Mouse (Mus musculus) heart, adult 9 months (tissue): ENCODE data around the gene Katnal1.

Source experiments
- DNase-seq, 2 experiments: peaks; one replicate each; pipeline ENCODE4 v3.0.0; 2022; ENCODE audit warnings: low spot score in 2 of 2

Gene Katnal1

DNA sequence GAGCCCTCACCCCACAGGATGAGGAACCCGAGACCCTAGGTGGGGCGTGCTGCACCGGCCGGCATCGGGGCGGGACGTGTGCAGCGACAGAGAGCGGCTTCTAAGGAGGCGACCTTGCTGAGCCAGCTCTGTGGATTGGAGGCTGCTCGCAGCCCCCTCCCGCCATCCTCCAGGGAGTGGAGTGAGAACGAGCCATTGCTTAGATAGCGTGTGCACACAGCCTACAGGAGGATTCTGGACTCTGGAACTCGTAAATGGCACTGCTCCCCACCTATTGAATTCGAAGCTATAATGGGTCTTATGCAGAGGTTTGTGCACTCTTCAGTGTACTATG, at the start of gene Katnal1:
Katnal1 (minus strand) TSS at position 205 of the 334 bp plus-strand sequence.
- DNase-seq = no peak

DNA sequence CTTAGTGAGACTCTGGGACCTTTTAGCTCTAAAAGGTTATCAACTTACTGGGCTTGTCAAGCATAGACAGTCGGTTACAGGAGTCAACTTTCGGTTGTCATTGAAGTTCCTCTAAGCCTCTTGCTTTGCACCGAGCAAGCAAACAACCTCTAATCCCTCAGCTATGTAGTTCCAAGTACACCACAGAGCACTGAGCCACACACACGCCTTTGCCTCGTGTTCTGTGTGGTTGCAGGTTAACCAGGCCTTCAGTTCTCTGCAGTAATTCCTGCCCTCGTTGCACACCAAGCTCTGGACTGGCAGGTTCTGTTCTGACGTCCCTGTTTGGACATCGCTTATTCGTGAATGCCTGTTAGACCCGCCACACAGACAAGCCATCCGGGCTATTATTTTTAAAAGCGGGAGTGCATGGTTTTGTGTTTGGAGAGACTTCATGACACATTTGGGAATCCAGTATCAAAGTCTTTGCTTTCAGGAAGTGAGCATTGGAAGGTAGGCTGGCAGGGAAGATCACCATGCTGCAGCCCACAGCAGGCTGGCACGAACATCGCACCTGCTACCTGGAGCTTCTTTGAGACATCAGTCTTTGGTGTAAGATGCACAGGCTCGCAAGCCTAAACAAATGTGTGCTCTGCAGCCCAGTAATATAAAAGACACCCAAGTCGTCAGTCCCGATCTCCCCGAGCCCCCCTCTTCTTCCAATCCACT, 49.5 kb upstream of the Katnal1 start:
- DNase-seq = no peak

DNA sequence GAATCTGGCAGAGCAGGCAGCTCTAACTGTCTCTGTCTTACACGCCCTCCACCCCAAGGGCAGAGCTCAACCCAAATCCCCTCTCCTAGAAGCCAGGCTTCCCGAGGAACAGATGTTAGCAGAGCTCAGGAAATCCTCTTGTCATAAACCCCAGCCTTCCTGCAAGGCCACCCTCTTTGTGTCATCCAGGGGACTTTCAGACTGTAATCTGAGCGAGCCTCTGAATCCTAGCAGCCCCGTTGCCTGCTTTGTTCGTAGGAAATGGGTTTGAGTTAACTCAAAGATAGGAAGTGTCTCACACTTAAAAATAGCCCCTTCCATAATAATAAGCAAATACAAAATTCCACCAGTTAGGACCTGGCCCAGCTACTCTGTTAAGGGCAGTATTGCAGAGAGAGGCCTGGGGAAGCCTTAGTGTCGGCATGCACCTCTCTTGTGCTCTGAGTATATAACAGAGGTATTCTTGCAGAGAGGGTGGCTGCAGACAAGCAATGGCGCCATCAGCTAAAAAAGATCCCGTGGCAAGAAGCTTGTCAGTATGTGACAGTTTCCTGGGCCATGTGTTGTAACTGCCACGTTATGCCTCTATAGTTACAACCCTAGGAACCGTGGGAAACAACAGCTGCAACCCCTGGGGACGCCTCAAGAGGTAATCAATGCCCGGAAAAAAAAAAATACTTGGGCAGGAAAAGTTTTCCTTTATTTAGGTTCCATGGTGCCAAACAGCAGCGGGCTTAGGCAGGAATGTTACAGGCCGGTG, 48.8 kb upstream of the Katnal1 start:
- DNase-seq = peak in 1 of 2 experiments; percentile 59

DNA sequence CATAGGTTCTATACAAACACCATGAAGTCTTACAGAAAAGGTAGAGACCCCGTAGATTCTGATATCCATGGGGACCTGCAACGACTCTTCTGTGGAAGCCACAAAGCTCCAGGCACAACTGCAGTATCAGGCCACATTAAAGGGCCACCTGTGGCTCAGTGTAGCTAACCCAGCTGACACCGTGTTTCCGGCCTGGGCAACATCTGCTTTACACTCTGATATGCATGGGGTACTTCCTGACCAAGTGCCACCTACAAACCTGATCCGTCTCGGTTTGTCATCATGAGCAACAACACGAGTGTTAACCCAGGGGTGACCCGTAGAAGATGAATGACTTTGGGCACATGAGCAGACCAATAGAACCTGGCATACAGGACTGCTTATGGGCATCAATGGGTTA, 47.8 kb upstream of the Katnal1 start:
- DNase-seq = no peak

DNA sequence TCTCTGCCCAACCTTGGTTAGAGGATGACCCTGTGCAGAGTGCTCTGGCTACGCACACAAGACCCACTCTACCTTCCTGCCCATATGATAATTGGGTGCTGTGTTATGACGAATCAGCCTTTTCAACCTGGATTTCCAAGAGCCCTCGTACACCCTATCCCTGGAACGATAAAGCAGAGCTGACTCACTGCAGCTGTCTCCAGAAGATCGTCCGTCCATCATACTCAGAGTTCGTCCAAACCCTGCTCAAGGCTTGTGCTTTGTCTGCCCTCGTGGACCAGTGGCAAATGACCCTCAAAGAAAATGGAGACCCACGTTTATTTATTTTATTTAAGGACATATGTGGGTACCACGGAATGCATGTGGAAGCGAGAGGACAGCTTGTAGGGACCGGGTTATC, 45.9 kb upstream of the Katnal1 start:
- DNase-seq = no peak

DNA sequence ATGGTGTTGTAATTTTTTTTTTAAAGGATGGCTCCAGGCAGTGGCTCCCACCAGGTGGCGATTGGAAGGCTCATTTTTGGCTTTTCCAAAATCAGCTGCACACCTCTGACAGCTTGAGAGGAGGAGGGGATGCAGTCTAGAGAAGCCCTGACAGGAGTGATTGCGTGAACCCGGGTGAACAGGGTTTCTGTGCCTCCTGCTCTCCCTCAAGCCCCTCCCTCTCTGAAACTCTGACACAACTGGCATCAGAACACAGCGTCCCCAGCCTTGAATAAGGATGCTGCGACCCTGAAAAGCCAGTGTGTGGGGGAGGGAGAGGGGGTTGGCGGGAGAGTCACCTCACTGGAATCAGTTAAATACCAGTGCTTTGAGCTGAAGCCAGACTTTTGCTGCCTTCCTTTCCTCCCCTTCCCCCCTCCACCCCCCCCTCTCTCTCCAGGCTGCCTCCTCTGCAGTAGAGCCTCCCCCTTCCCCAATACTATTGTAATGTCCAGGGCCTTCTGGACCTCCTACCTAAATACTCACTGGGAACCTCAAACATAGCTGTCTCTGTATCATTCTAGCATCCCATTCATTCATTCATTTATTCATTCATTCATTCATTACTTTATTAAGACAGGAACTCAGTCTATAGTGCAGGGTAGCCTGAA, 44.0 kb upstream of the Katnal1 start:
- DNase-seq = no peak

DNA sequence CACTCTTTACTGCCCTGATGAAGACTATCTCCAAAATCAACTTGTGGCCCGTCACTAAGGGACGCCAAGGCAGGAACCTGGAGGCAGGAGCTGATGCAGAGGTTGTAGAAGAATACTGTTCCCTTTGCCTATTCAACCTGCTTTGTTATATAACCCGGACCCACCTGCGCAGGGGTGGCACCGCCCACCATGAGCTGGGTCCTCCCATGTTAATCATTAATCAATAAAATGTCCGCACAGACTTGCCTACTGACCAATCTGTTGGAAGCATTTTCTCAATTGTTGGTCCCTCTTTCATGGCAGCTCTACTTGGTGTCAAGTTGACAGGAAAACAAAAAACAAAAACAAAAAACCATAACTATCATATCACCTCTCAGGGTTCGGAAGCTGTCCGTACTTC, 43.0 kb upstream of the Katnal1 start:
- DNase-seq = no peak

DNA sequence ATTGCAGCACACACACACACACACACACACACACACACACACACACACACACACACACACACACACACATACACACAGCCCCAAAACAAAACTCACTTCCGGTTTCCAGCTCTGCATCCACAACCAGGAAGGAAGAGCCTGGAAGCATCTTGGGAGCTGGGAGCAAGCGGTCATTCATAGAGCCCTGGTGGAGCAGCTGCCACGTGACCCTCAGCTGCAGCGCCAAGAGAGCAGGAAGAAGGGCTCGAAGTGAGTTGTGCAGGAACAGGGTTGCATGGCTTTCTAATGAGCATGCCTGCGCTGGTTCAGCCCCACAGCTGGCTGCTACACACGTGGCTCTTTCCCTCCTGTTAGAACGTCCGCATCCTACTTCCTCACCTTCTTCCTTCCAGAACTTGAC, 40.5 kb upstream of the Katnal1 start:
- peak; percentile 49 to 74 for DNase-seq

DNA sequence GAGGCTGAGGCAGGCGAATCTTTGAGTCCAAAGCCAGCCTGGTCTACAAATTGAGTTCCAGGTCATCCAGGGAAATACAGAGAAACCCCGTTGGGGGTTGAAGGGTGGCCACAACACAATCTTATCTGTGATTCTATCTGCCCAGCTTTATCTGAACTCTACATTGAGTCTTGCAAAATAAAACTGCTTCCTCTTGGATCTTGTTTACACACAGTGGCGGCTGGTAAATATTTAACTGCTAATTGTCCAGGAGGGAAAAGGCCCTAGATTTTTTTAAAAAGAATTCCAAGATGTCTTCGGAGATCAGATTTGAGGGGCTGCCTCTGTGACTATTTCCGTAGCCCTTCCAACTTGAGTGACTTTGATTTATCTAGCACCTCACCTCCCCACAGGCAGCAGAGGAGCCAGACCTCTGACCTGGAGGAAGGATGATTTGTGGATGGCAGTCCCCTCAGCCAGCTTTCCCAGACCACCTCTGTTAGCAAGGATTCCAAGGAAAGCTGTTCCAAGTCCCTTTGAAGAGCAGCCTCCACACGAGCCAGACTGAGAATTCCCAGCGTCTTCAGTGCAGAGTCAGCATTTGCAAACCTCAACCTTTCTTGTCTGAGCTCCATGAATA, 39.9 kb upstream of the Katnal1 start:
- DNase-seq = no peak

DNA sequence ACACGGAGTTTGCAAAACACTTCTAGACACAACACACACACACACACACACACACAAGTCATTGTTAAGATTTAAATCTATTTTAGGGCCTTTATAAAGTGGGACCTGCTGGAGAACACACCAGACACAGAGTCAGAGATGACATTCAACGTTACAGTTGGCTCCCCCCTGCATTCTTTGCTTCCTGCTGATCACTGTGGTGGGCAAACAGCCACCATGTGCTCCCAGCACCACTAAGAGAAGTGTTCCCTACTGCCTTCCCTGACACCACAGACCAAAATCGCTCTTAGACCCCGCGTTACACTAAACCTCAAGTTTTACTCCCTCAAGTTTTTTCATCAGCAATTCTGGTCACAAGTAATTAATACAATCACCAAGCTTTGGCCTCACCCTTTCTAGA, 39.1 kb upstream of the Katnal1 start:
- no peak for DNase-seq

DNA sequence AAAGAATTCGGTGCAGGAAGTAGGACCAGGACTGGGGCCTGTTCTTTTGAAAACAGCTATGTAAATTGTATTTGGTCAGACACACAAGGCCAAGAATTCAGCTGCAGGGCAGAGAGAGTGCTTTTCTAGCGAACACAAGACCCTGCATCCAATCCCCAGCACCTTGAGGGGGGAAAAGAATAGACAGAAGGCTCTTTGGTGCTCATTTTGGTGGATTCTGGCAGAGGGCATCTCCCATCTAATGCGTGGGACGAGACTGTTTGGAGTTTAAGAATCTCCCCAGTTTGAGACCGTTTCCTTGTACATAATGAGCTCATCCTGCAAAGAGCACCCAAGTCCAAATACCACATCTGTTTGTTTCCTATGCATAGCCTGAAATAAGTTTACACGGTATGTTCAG, 37.3 kb upstream of the Katnal1 start:
- DNase-seq = no peak

DNA sequence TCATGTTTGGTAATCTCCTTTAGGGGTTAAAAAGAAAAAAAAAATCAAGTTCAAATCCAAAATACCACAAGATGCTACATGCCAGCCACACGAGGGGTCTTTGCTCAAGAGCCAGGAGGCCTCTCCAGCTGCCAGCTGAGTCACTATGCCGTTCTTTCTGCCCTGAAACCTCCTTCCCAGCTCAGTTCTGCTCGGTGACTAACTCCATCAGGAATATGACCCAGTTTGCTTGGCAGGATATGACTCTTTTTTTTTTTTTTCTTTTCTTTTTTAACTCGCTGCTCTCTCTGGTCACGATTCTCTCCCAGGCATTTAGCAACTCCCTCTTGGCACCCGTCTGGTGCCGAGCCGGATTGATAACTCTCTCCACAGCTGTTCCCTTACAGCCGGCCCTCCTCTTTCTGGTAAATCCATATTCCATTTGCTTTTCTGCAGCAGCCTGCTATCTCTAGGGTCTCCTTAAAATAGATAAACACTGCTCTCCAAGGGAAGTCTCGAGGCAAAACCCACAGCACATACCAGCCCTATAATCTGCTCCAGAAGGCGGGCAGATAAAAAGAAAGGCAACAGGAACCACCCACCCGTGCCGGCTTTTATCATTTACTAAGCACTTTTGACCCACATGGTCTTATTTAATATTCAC, 36.7 kb upstream of the Katnal1 start:
- DNase-seq = peak; percentile 71 to 74

DNA sequence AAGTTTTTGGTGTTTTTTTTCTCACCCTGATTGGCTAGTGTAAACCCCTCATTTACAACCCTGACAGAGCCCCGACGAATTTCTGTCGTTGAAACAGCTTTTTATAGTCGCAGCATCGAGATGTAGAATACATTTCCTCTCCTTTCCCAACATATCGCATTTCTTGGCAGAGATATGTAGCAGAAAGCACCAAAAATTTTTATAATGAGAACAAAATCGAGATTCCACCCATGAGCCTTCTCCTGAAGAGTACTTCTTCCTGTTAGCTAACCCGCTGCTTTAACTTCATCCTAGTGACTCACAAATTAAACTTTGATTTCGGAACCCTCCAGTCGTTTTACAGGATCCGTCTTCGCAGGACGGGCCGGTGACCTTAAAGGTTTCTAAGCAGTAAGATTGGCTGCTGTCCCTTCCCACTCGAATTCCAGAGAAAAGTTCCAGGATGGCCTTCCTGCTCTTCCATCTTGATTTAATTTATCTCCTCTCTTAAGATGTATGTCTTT, 36.0 kb upstream of the Katnal1 start:
- no peak for DNase-seq

DNA sequence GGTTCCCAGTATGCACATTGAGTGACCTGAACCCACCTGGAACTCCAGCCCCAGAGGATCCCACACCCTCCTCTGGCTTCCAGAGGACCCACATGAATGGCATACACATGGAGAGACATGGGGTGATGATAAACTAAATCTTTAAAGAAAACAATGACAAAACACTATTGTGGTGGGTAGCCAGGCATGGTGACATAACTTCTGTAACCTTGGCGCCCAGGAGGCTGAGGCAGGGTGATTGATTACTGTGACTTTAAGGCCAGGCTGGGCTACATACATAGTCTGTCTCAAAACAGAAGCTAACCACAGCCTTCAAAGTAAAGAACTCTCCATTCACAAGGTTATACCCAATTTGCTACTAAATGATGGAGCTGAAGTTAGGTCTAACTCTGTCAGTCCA, 35.1 kb upstream of the Katnal1 start:
- DNase-seq = no peak

DNA sequence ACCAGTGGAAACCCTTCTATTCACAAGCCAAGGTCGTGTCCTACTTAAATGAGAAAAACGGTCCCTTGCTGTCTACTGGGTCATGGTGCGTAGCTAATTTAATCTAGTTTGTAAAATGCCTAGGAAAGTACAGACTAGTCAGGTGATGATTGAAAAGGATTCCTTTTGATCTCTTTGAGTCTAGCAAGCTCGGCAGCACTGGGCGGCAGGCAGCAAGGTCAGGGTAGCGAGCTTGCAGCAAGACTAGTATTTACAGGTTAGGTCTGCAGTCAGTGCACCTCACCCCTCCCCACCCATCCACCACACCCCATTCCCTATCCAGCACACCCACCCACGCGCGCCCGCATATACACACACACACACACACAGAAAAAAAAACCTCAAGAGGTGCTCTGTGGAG, 31.1 kb upstream of the Katnal1 start:
- DNase-seq = no peak

DNA sequence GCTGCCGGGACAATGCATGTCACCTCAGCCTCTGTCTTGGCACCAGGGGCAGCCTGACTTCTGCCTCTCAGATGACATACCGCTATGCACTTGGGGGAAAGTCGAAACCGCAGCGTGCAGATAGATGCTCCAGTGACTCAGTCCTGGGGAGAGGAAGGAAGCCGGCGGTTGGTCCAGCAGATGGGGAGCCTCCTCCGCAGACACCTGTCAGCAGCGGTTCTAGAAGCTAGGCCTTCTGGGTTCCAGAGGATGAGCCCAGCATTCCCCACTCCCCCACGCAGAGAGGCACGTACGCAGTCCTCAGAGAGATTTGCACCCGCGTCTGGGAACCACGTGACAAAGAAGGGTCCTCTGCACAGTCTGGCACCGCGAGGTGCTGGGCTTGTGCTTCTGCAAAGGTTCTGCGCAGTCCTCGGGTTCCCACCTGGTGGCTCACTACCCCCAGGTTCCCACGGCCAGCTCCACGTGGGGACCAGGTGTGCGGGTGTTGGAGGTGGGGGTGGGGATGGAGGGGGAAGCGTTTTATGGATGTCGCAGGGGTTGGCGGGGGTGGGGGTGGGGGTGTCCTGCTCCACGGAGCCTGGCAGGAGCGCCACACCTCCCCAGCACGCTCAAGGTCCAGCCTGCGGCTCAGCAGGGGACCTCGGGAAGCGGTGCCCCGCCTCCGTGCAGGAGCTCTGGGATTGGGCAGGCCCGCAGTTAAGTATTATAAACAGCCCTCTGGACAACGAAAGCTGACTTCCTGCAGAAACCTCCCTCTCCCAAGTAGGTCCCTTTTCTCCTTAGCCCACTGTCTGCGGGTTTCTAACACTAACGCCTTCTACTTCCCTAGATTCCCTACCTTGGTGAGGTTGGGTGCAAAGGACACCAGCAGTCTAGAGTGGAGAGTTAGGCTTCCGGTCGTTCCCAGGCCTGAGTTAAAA, 30.2 kb upstream of the Katnal1 start:
- peak; percentile 59 to 62 for DNase-seq

DNA sequence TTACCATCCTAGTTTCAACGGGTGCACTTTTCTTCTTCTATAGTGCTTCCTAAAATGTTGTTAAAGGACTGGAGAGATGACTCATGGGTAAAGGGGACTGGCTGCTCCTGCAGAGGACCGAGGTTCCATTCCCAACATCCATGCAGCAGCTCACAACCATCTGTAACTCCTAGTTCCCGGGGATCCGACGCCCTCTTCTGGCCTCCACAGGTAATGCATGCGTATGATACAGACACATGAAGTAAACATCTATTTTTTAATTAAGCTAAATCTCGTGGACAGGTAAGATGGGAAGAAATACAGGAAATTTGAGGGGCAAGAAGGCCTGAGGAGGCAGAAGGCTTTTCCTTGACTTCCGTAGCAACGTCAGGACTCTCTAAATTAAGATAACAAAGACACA, 29.2 kb upstream of the Katnal1 start:
- no peak for DNase-seq

DNA sequence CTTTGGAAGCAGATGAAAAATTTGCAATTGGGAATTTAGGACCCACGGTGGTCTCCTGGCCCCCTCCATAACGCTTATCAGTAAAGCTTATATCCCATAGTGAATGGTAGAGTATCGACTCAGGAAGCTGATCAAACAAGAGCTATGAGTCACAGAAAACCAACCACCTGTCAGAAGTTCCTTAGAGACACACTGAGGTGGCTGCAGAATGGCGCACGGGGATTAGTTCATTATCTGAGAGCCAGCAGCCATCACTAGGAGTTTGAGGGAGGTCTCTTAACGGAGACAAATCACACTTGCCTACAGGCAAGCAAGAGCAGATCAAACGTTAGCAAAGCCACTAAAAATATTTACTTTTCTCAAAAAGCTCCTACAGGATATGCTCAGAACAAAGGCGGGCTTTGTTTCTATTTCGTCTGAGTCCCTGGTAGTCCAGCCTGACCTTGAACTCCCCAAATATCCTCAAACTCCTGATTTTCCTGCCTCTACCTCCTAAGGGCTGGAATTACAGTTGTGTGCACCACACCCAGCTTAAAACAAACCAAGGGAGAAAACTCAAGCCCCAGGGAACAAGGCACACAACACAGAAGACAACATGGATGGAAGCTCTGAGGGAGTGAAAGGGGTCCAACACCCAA, 27.9 kb upstream of the Katnal1 start:
- no peak for DNase-seq

DNA sequence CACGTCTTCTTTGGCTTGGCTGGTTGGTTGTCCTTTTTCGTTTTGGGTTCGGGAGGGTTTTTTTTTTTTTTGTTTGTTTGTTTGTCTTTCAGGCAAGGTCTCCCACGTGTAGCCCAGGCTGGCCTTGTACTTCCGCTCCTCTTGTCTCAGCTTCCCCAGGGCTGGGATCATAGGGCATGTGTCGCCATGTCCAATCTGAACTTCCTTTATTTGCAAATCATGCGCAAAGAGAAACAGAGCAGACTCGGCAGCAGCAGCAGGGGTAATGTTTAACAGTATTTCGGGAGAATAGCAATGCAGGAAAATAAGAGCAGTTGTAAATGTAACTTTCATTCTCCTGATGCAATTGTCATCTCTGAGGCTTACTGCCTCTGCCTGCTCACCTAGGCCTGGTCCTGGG, 27.0 kb upstream of the Katnal1 start:
- no peak for DNase-seq

DNA sequence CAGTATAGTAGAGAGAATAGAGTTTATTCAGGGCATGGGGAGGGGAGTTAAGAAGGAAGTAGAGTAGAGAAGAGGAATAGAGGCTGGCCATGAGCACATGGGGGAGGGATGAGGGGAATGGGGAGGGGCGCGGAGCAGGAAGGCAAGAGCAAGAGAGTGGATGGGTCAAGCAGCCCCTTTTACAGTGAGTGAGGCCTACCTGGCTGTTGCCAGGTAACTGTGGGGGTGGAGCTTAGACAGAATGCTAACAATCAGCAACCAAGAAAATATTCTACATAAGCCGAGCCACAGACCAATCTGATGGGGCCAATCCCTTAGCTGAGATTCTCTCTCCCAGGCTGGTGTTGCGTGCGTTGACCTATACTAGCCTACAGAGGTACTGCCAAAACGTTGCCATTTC, 26.5 kb upstream of the Katnal1 start:
- DNase-seq = no peak
